Mouse (Mus musculus) gastrocnemius, adult 8-10 months (tissue): ENCODE results near the gene Olfr1160. TPM values are rescaled to one million over a fixed set of nuclear protein-coding genes. Genes with fewer than 3 reads are reported as not detected.
"Not testable (repeated sequence)": the region's sequence is repeated elsewhere in the genome, so short reads cannot be mapped to it uniquely, and the experiment has no call there.

Source experiments
- DNase-seq, 2 experiments: peaks; one replicate each; pipeline ENCODE4 v3.0.0; 2022; ENCODE audit warnings: low spot score in 2 of 2
- total RNA-seq, 4 experiments: library from RNA; stranded (reverse); gene quantifications; 2 replicates each; pipeline ENCODE4 v1.2.4; 2022

Olfr1160 gene
- not detected for total RNA-seq

DNA sequence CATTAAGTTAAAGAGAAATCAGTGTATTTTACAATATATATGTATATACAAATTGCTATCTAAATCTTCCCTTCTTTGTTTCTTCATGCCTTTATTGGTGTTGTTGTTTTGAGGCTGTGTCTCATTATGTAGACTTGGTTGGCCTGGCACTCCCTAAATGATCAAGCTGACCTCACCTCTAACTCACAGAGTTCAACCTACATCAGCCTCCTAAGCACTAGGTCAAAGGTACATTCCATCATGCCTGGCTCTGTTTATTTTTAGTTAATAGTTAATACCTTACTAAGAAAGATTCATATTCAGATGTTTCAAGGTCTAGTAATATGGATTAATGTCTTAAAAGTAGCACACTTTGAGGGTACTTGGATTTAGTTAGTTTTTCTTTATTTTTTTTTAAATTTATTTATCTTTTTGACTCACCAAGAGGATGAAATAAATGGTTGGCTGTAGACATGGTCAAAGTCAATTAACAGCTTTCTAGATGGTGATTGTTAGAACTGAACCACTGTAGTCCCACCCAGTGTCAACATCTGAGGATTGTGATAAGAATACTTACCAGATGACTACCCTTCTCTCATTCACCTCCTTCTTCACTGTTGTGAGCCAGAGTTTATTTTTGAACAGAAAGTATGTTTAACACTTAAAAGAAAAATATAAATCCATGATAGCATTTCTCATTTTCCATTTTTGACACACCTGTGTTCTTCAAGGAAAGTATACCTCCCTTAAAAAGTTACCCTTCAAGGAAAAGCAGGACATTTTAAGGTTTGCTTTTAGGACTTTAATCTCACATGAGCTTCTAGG lies at the start of gene Olfr1160:
TSS of gene Olfr1160 (minus strand) at position 754 of the 804 bp plus-strand sequence.
- DNase-seq, result no peak

DNA sequence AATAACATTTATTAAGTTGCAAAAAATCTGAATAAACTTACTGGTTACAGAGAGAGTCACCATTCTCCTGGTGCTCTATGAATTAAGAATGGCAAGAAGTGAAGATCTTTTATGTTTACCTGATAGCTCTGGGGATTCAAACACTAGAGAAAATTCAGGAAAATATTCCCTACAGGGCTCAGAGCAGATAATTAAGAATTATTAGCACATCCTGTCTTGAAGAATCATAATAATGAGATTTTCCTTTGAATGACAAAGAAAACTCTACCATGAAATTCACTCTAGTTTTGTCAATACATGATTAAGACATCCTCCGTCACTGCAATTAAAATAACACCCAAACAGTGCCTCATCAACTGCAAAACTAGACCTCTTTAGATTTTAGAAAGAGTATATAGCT lies 43.0 kb upstream of the Olfr1160 start, which contains the start of gene Olfr1162:
TSS of gene Olfr1162 (minus strand) at position 101 of the 400 bp plus-strand sequence.
- DNase-seq, result no peak

DNA sequence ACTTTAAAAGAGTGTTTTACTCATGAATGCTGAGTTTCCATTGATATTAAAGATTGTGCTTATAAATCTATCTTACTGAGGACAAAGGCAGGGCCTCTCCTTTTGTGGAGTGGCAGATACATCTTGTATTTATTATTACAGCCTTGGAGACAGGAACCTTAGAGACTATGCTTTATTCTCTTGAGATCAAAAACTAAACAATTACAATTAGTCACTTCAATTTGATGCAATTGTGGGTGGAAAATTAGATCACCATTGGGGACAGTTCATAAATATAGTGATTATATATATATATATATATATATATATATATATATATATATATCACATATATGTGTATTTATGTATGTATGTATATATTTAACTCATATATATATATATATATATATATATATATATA lies 29.5 kb upstream of the Olfr1160 start, which contains the start of gene Olfr73:
TSS of gene Olfr73 (minus strand) at position 101 of the 400 bp plus-strand sequence.
- no peak for DNase-seq

DNA sequence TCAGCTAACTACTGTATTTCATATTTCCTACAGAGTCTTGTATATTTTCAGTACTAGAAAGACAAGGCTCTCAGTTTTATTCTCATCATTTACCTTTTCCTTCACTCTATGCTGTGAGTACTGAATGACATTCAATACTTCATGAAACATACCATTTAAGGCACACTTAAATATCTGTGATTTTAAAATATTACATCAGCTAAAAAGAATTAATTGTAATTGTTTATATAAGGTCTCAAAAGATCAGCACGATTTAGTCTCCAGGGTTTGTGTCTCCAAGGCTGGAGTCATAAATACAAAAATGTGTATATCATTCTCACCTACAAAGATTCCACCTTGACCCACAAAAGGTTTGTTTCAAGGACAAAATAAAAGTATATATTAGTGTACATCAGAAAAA lies 14.4 kb upstream of the Olfr1160 start, which contains the start of gene Olfr1161:
TSS of gene Olfr1161 (plus strand) at position 301 of the 400 bp plus-strand sequence.
- not testable (repeated sequence) for DNase-seq

DNA sequence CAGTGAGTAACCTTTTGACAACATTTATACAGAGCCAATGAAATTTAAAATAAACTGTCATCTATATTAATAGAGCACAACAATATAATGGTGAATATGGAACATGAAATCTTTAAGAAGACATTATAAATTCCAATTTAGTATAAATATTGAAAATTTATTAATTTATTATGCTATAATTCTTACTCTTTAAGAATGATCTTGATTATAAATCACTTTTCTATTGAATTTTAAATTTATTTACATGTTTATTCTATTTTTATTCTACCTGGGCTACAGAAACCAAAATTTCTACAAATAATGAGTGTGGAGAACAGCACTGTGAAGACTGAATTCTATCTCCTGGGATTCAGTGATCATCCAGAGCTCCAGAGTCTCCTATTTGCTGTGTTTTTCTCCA lies 18.3 kb downstream of the Olfr1160 start, which contains the start of gene Olfr1158:
TSS of gene Olfr1158 (plus strand) at position 301 of the 400 bp plus-strand sequence.
- DNase-seq, result no peak

DNA sequence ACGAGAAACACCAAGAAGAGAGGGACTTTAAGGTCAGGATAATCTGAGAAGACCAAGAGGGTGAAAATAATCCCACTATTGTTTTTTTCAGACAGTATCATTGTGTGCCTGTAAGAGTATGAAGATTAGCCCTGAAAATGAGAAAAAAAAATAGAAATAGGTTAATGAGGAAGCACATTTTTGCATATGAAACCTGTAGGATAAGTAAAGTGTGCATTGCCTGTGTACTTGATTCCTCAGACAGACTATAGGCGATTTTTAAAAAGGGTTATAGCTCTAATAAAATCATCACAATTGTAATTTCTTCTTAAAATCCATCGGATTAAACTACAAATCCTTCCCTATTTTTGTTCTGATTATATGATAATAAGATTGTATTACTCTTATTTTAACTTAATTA lies 33.5 kb downstream of the Olfr1160 start, which contains the start of gene Olfr74:
TSS of gene Olfr74 (minus strand) at position 101 of the 400 bp plus-strand sequence.
- no peak for DNase-seq

DNA sequence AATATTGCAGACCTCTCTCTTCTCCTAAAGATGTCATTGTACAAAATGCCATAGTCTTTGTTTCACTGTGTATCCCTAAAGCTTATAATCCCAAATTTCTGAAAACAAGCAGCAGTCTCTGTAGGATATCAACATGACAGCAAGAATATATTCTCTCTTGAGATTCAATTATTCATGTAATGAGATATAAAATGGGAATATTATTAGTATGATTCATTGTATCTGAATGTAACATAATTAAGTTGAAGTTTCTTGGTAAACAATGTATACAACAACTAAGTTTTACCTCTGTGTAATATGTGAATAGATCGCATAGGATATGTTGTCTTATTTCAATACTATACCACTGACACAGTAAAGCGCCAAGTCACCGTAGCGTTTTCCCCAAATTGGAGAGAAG lies 39.9 kb downstream of the Olfr1160 start, which contains the start of gene Olfr1157:
TSS of gene Olfr1157 (minus strand) at position 101 of the 400 bp plus-strand sequence.
- DNase-seq, result no peak

DNA sequence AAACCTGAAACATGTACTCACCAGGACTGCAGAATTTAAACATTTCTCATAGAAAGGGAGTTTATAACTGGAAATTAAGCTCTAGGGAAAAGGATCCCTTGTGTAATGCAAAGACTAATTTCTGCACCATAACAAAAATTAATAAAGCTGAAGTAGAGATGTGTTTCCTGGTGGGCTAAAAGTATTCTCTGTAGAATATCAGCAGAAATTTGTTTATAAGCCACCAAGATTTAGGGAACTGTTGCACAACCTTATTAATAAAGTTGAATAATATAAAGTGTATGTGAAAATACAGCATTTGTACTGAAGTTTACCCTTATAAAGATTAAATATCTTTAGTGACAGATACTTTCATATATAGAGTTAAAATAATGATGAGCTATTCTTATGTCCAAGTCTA lies 55.1 kb downstream of the Olfr1160 start, which contains the start of gene Olfr1156:
TSS of gene Olfr1156 (minus strand) at position 101 of the 400 bp plus-strand sequence.
- no peak for DNase-seq

Other genes starting within 250 kb of the Olfr1160 start
- gene Olfr152, start 228.8 kb downstream of the Olfr1160 start, total RNA-seq, result not detected
- not detected for gene Olfr1143, start 207.7 kb downstream of the Olfr1160 start, total RNA-seq
- gene Olfr1145, start 198.4 kb downstream of the Olfr1160 start, total RNA-seq, result not detected
- not detected for gene Olfr1148, start 177.7 kb downstream of the Olfr1160 start, total RNA-seq
- gene Olfr1150-ps1, start 164.3 kb downstream of the Olfr1160 start, total RNA-seq, result not detected
- gene Olfr1151, start 152.4 kb downstream of the Olfr1160 start, total RNA-seq, result not detected
- not detected for gene Olfr1152, start 141.8 kb downstream of the Olfr1160 start, total RNA-seq
- gene Olfr1153, start 113.3 kb downstream of the Olfr1160 start, total RNA-seq, result not detected
- gene Olfr1154, start 103.1 kb downstream of the Olfr1160 start, total RNA-seq, result not detected
- not detected for gene Olfr1155, start 63.1 kb downstream of the Olfr1160 start, total RNA-seq
- gene Olfr1156, start 55.2 kb downstream of the Olfr1160 start, total RNA-seq, result not detected
- not detected for gene Olfr1157, start 40.0 kb downstream of the Olfr1160 start, total RNA-seq
- gene Olfr74, start 33.6 kb downstream of the Olfr1160 start, total RNA-seq, result not detected
- gene Olfr1158, start 18.2 kb downstream of the Olfr1160 start, total RNA-seq, result not detected
- not detected for gene Olfr1161, start 14.5 kb upstream of the Olfr1160 start, total RNA-seq
- gene Olfr73, start 29.4 kb upstream of the Olfr1160 start, total RNA-seq, result not detected
- gene Olfr1162, start 42.9 kb upstream of the Olfr1160 start, total RNA-seq, result not detected
- gene Olfr1163, start 63.6 kb upstream of the Olfr1160 start, total RNA-seq, result not detected
- gene Olfr1164, start 85.7 kb upstream of the Olfr1160 start, total RNA-seq, result not detected
- gene Olfr1166, start 120.0 kb upstream of the Olfr1160 start, total RNA-seq, result not detected
- gene Olfr1167, start 146.9 kb upstream of the Olfr1160 start, total RNA-seq, result not detected
- not detected for gene Olfr1168, start 173.6 kb upstream of the Olfr1160 start, total RNA-seq
- gene Olfr1170, start 220.1 kb upstream of the Olfr1160 start, total RNA-seq, result not detected